Mouse (Mus musculus) midbrain, embryonic 12.5 days (tissue): ENCODE results near the gene Tex2. TPM values are rescaled to one million over a fixed set of nuclear protein-coding genes. Genes with fewer than 3 reads are reported as not detected.
"Not testable (repeated sequence)": the region's sequence is repeated elsewhere in the genome, so short reads cannot be mapped to it uniquely, and the experiment has no call there.

Experiments
- ATAC-seq: fragments of 200-750 bp; cut with Nextera tagmentation; 2 replicates; pipeline ENCODE4 v1.8.0; 2017; ENCODE audit warnings: low read depth, moderate TSS enrichment, moderate library complexity; ENCODE audit not compliant: low FRiP score
- H3K27ac ChIP-seq: fragments of 300-500 bp; sonication (generic); replicated peaks from 2 replicates; pipeline ENCODE4 v1.5.1; 2016; ENCODE audit warnings: mild to moderate bottlenecking
- H3K27me3 ChIP-seq: fragments of 300-500 bp; sonication (generic); 2 replicates; pipeline ENCODE4 v1.6.1; 2016; ENCODE audit warnings: mild to moderate bottlenecking
- H3K36me3 ChIP-seq: fragments of 300-500 bp; sonication (generic); 2 replicates; pipeline ENCODE4 v1.6.1; 2016
- H3K4me1 ChIP-seq: fragments of 300-500 bp; sonication (generic); 2 replicates; pipeline ENCODE4 v1.6.1; 2016
- H3K4me2 ChIP-seq: fragments of 300-500 bp; sonication (generic); replicated peaks from 2 replicates; pipeline ENCODE4 v1.6.1; 2016; ENCODE audit warnings: mild to moderate bottlenecking, moderate library complexity
- H3K4me3 ChIP-seq: fragments of 300-500 bp; sonication (generic); 2 replicates; pipeline ENCODE4 v1.5.1; 2016; ENCODE audit warnings: mild to moderate bottlenecking
- H3K9ac ChIP-seq: fragments of 300-500 bp; sonication (generic); replicated peaks from 2 replicates; pipeline ENCODE4 v1.6.1; 2016; ENCODE audit warnings: mild to moderate bottlenecking, moderate library complexity
- H3K9me3 ChIP-seq: fragments of 300-500 bp; sonication (generic); 2 replicates; pipeline ENCODE4 v1.6.1; 2016; ENCODE audit warnings: mild to moderate bottlenecking
- WGBS: fragments of 180-500 bp; shearing (Covaris S2); methylation state at CpG from one replicate; pipeline ENCODE4 v1.1.7; 2016; 5-methylcytosine and 5-hydroxymethylcytosine counted together
- polyA plus RNA-seq: library from polyadenylated mRNA; unstranded; fragments of >200 nt; fragmentation: Nextera tagmentation; extraction: Ambion mirVana; gene quantifications from 2 replicates; pipeline ENCODE4 v1.2.1, GENCODE M21; 2016

Gene Tex2
- polyA plus RNA-seq, 1 experiment from 2014 or later: 12.1 TPM

DNA sequence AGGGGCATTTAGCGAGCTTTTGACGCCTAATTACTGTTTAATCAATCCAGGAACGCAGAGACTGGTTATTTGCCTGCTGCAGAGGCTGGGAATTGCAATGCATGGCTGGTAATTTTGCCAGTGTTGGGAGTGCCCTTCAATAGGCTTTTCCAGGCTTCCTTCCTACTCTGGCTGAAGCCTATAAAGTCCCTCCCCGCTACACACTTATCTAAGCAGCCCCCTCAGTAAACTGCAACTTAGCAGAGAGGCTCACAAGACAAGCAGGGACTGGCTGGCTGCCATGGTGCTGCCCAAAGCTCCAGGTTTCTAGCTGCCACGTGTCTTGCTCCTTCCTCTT lies 26.1 kb upstream of the Tex2 start:
- Histone ChIP-seq H3K4me1 (peaks cover 28% of the 10 kb centered on the region), H3K27me3 (peaks cover 6% of the 10 kb centered on the region; the same call in 1 of the 2 replicates), H3K9ac (no peak overlapping the region), H3K4me2 (no peak overlapping the region), H3K4me3 (no peak overlapping the region), H3K36me3 (no peaks in the 10 kb centered on the region), H3K27ac (no peak overlapping the region), H3K9me3 (no peaks in the 10 kb centered on the region)
- WGBS: 22% methylated on average over 5 of the region's 5 CpGs
- no peak for ATAC-seq

DNA sequence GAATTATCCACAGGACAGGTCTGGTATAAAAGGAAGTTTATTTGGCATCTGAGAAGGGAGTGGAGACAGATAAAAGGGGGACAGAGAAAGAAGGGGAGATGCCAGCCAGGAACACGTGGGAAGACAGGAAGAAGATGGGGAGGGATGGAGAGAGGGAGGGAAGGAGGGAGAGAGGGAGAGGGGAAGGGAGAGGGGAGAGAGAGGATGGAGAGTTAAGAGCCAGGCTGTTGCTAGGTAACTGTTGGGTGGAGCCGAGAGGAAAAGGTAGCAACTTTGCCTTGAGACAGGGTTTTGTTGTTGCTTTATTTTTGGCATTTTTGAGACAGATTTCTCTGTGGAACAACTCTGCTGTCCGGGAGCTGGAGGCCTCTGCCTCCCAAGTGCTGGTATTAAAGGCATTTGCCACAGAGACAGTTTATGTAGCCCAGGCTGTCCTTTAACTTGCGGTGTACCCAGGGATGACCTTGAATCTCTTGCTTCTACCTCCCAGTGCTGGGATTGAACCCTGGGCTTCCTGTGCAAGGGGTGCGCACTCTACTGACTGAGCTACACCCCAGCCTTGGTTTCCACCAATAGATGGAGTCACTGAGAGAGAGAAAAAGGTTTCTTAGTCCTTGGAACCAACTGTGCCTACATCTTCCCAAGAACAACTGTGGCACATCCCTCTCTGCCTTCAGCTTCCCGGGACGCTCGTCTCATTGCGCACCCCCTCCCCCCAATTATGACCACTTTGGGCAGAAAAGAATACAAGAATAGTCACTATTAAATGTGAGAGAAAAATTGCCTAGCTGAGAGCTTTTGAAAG lies 25.5 kb upstream of the Tex2 start:
- no peak for ATAC-seq
- Histone ChIP-seq H3K4me3 (no peak overlapping the region), H3K27ac (no peak overlapping the region), H3K4me2 (no peak overlapping the region), H3K4me1 (peaks cover 28% of the 10 kb centered on the region), H3K9me3 (no peaks in the 10 kb centered on the region), H3K27me3 (peaks cover 6% of the 10 kb centered on the region; the same call in 1 of the 2 replicates), H3K36me3 (no peaks in the 10 kb centered on the region), H3K9ac (no peak overlapping the region)
- 31% methylated on average over 9 of the region's 9 CpGs for whole genome bisulfite sequencing

DNA sequence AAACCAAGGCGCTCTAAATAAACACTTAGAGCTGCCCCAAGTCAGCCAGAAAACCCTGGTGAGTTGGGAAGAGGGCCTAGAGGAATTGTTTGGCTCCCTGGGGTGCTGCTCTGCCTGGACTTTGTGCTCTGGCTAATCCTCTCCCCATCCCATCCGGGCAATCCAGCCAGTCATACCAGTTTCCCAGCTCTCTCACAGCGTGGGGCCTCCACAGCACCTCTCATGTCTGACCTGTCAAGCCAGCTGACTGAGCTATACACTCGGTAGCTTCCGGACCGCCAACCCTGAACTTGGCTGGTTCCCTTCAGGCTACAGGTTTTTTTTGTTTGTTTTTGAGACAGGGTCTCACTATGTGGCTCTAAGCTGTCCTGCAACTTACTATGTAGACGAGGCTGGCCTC lies 24.5 kb upstream of the Tex2 start:
- no peak for ATAC-seq
- H3K4me3 ChIP-seq: no peak overlapping the region
- WGBS: 5% methylated on average over 7 of the region's 7 CpGs

DNA sequence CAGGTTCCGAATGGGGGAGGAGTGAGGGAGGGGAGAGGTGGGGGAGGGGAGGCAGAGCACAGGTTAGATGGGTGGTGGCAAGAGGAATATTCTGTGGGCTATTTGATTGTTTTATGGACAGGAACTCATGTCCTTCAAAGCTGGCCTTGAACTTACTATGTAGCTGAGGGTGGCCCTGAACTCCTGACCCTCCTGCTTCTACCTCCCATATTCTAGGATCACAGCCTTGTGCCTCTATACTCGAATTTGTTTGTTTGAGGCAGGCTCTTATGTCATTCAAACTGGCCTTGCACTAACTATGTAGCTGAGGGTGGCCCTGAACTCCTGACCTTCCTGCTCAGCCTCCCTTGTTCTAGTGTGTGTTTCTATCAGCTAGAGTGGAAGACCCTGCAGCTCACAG lies 22.7 kb upstream of the Tex2 start:
- Histone ChIP-seq H3K4me2 (no peak overlapping the region), H3K36me3 (no peaks in the 10 kb centered on the region), H3K9ac (no peak overlapping the region), H3K4me3 (no peak overlapping the region), H3K27me3 (0 out of 2 replicates have a peak, but pooled peaks cover 6% of the 10 kb centered on the region), H3K4me1 (peaks cover 28% of the 10 kb centered on the region), H3K9me3 (peaks cover 11% of the 10 kb centered on the region; the same call in 1 of the 2 replicates), H3K27ac (no peak overlapping the region)
- 71% methylated on average over 2 of the region's 2 CpGs for WGBS
- no peak for ATAC-seq

More for the DNA sequence above, 24.5 kb upstream of the Tex2 start:
- no peak overlapping the region for H3K9ac ChIP-seq
- no peaks in the 10 kb centered on the region for H3K36me3 ChIP-seq
- H3K4me1 ChIP-seq: peaks cover 28% of the 10 kb centered on the region
- peaks cover 4% of the 10 kb centered on the region; the same call in 1 of the 2 replicates for H3K9me3 ChIP-seq
- H3K27ac ChIP-seq: no peak overlapping the region
- H3K27me3 ChIP-seq: peaks cover 6% of the 10 kb centered on the region; the same call in 1 of the 2 replicates
- no peak overlapping the region for H3K4me2 ChIP-seq

DNA sequence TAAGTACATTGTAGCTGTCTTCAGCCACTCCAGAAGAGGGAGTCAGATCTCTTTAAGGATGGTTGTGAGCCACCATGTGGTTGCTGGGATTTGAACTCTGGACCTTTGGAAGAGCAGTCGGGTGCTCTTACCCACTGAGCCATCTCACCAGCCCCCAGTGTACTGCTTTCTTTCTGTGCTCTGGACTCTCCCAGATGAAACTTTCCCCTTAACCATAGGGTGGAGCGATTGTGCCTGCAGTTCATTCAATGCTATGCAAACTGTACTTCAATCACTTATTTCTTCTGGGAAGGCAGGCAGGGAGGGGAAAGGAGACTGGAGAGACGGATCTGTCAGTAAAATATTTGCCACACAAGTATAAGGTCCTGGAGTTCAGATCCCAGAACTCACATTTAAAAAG lies 21.0 kb upstream of the Tex2 start:
- not testable (repeated sequence) for H3K27ac ChIP-seq, H3K9ac ChIP-seq, ATAC-seq, H3K36me3 ChIP-seq, H3K4me2 ChIP-seq, H3K4me3 ChIP-seq, H3K27me3 ChIP-seq
- H3K9me3 ChIP-seq: peaks cover 11% of the 10 kb centered on the region; the same call in 1 of the 2 replicates
- H3K4me1 ChIP-seq: peaks cover 17% of the 10 kb centered on the region
- WGBS: 92% methylated on average over 3 of the region's 3 CpGs

DNA sequence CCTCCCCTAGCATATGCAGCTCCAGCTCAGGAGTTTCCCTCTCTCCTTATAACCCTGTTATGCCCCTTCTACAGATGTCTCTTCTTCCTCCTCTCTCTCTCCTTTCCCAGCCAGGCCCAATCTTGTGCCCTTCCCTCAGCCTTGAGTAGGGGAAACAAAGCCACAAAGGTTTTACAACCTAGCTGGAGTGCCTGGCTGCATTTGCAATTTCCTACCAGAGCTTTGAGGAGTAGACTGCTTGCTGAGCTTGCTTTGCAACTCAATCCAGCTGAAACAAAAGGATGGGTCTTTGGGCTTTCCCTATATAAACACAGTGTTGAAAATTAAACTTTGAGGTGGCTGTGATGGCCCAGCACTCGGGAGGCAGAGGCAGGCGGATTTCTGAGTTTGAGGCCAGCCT lies 20.2 kb upstream of the Tex2 start:
- H3K4me2 ChIP-seq: no peak overlapping the region
- 85% methylated on average over 2 of the region's 2 CpGs for WGBS
- peaks cover 11% of the 10 kb centered on the region; the same call in 1 of the 2 replicates for H3K9me3 ChIP-seq
- peaks cover 10% of the 10 kb centered on the region for H3K4me1 ChIP-seq
- no peaks in the 10 kb centered on the region for H3K27me3 ChIP-seq
- H3K4me3 ChIP-seq: no peak overlapping the region
- H3K27ac ChIP-seq: no peak overlapping the region
- H3K36me3 ChIP-seq: no peaks in the 10 kb centered on the region
- no peak for ATAC-seq
- H3K9ac ChIP-seq: no peak overlapping the region

DNA sequence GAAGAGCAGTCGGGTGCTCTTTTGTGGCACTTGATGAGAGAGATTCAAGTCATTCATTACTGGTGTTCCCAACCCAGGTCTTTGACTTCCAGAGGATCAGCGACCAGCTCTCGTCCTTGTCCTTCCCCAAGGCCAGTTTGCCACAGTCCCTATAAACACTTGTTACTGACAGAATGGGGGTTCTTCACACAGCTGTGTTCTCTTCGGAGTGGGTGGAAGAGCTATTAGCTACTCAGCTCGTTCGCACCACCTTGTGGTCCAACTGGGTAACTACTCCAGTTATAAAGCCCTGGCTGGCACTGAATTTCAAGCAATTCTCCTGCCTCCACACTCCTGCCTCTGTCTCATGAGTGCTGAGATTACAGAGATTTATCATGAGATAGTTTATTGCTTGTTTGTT lies 14.5 kb upstream of the Tex2 start:
- ATAC-seq: peak; percentile 47; the same call in 1 of the 2 replicates
- H3K36me3 ChIP-seq: no peaks in the 10 kb centered on the region
- no peak overlapping the region for H3K9ac ChIP-seq
- H3K27me3 ChIP-seq: no peaks in the 10 kb centered on the region
- no peak overlapping the region for H3K4me3 ChIP-seq
- WGBS: 22% methylated on average over 6 of the region's 6 CpGs
- H3K4me1 ChIP-seq: 0 out of 2 replicates have a peak, but pooled peaks cover 3% of the 10 kb centered on the region
- H3K4me2 ChIP-seq: no peak overlapping the region
- H3K9me3 ChIP-seq: peaks cover 6% of the 10 kb centered on the region; the same call in 1 of the 2 replicates
- no peak overlapping the region for H3K27ac ChIP-seq

DNA sequence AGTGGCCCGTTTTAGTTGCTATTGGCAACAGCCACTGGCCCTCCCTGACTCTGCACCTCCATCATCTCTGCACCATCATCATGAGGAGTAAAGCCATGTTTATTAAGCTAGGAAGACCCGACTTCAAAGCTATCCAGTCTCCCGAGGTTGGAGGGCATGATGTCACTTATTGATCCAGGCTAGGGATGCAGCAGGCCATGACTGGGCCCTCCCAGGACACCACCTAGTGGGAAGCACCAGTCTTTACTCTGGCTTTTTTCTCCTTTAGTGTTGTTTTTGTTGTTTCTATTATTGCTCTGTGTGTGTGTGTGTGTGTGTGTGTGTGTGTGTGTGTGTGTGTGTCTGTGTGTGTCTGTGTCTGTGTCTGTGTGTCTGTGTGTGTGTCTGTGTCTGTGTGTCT lies 12.4 kb upstream of the Tex2 start:
- H3K36me3 ChIP-seq: no peaks in the 10 kb centered on the region
- no peak for ATAC-seq
- no peaks in the 10 kb centered on the region for H3K27me3 ChIP-seq
- H3K4me3 ChIP-seq: no peak overlapping the region
- H3K4me2 ChIP-seq: no peak overlapping the region
- H3K9ac ChIP-seq: no peak overlapping the region
- 0 out of 2 replicates have a peak, but pooled peaks cover 3% of the 10 kb centered on the region for H3K4me1 ChIP-seq
- 38% methylated on average over 3 of the region's 3 CpGs for WGBS
- no peak overlapping the region for H3K27ac ChIP-seq
- H3K9me3 ChIP-seq: no peaks in the 10 kb centered on the region

DNA sequence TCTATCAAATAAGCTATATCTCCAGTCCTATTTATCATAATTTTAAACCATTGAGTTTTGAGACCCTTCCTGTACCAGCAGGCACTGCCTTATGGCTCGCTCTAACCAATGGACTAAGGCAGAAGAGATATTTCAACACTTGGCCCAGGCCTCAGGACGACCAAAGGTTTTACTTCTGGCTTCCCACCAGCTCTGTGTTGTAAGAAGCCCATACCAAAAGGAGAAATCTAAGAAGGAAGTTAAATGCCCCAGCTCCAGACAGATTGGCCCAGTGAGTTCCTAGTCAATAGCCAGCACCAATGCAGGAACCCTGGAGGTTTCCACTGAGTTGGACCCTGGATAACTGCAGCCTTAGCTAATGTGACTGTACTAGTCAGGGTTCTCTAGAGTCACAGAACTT lies 10.4 kb upstream of the Tex2 start:
- H3K4me2 ChIP-seq: no peak overlapping the region
- H3K9me3 ChIP-seq: no peaks in the 10 kb centered on the region
- ATAC-seq: no peak
- H3K27ac ChIP-seq: no peak overlapping the region
- no peaks in the 10 kb centered on the region for H3K36me3 ChIP-seq
- WGBS: 75% methylated on average over 2 of the region's 2 CpGs
- H3K4me1 ChIP-seq: 0 out of 2 replicates have a peak, but pooled peaks cover 3% of the 10 kb centered on the region
- no peaks in the 10 kb centered on the region for H3K27me3 ChIP-seq
- no peak overlapping the region for H3K9ac ChIP-seq
- H3K4me3 ChIP-seq: no peak overlapping the region

DNA sequence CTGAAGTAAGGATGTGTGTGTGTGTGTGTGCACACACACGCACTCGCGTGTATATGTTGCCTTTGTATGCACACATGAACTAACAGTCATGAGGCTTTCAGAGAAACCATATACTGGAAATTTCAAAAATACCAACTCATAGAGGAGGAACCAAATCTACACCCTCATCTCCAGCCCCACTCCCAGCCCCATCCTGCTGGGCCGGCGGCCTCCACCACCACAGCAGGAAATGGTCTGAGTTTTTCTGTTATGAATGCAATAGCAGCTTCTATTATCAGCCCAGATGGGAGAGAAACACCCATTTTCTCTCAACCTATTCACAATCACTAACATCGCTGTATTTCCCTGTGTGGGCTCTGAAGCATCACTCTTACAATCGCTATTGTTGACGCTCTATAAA lies 8.8 kb upstream of the Tex2 start:
- Histone ChIP-seq H3K9ac (no peak overlapping the region), H3K36me3 (no peaks in the 10 kb centered on the region), H3K4me2 (no peak overlapping the region), H3K27ac (no peak overlapping the region), H3K9me3 (no peaks in the 10 kb centered on the region), H3K27me3 (no peaks in the 10 kb centered on the region), H3K4me3 (no peak overlapping the region), H3K4me1 (0 out of 2 replicates have a peak, but pooled peaks cover 3% of the 10 kb centered on the region)
- no peak for ATAC-seq
- 88% methylated on average over 8 of the region's 8 CpGs for WGBS

DNA sequence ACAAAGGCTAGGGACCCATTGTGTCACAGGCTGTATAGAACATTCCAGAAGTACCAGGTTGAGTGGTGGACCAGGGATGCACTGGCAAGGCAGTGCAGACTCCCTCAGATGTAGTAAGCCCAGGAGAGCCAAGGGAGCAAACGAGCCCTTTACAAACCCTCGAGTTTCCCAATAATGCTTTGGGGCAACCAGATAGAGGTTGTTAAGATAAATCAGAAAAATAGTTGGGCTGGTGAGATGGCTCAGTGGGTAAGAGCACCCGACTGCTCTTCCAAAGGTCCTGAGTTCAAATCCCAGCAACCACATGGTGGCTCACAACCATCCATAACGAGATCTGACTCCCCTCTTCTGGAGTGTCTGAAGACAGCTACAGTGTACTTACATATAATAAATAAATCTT lies 5.5 kb upstream of the Tex2 start:
- H3K4me2 ChIP-seq, H3K27ac ChIP-seq, H3K4me3 ChIP-seq, H3K36me3 ChIP-seq, H3K4me1 ChIP-seq, H3K27me3 ChIP-seq, H3K9me3 ChIP-seq, H3K9ac ChIP-seq, ATAC-seq: not testable (repeated sequence)
- WGBS: 78% methylated on average over 4 of the region's 4 CpGs

DNA sequence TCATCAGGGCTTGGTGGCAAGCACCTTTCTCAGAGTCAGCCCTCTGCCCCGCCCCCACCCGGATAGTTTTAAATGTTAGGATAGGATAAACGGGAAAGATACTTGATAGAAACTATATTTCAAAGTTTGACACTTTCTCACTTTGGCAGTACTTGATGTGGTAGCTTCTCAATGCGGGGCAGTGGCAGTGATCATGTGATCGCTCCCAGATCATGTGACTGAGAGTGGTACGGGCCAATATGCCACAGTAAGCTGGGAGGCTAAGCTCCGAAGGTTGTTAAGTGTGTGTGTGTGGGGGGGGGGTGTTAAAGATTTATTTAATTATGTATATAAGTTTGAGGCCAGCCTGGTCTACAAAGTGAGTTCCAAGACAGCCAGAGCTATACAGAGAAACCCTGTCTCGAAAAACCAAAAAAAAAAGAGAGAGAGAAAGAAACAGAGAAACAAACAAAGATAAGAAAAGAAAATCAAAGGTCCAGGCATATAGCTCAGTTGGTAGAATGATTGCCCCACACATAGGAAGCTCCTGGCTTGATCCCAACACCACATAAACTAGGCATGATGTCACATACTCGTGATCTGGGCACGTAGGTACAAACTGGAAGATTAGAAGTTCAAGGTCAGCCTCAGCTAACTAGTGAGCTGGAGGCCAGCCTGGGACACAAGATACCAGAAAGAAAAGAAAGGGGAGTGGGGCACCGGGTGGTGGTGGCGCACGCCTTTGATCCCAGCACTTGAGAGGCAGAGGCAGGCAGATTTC lies 4.8 kb upstream of the Tex2 start:
- Histone ChIP-seq H3K9ac (no peak overlapping the region), H3K36me3 (no peaks in the 10 kb centered on the region), H3K4me1 (0 out of 2 replicates have a peak, but pooled peaks cover 4% of the 10 kb centered on the region), H3K27ac (no peak overlapping the region), H3K4me2 (no peak overlapping the region), H3K9me3 (no peaks in the 10 kb centered on the region), H3K4me3 (no peak overlapping the region), H3K27me3 (no peaks in the 10 kb centered on the region)
- no peak for ATAC-seq
- WGBS: 88% methylated on average over 13 of the region's 13 CpGs
